Comparison of ENCODE assay signal across 25 mouse cellular contexts in genomic region chr8:119563849-119564251, GRCm38 (mm10). TPM values are rescaled to one million over a fixed set of nuclear protein-coding genes. Genes with fewer than 3 reads are reported as not detected.
DNase-seq lines count a peak whose midpoint lies in the region; ATAC-seq and TF ChIP-seq lines count a peak whose summit lies in the region.
"Had no signal": no experiment of that assay in that cellular context is flagged by ENCODE, and none has a peak within 500 bp of the region (broad histone marks: within the 10 kb centered on the region; RNA-seq: fewer than 3 reads in every experiment).

No protein-coding gene starts in this region.

- no peak for ATAC-seq in midbrain, embryonic 11.5 days (ENCODE audit: low FRiP score)
- ATAC-seq in midbrain, postnatal 0 days (ENCODE audit: low FRiP score), result no peak
- ATAC-seq in stomach, postnatal 0 days (ENCODE audit: low FRiP score, low TSS enrichment), result no peak
- ATAC-seq: forebrain, embryonic 16.5 days; lung, postnatal 0 days had no signal

- H3K36me3 ChIP-seq in midbrain, embryonic 11.5 days (ENCODE audit: control insufficient read depth, insufficient read depth, low read length), result peaks cover 15% of the 10 kb centered on the region
- H3K36me3 ChIP-seq in midbrain, postnatal 0 days (ENCODE audit: insufficient read depth, low read length), result peaks cover 61% of the 10 kb centered on the region
- H3K36me3 ChIP-seq in splenic B cell, adult 2 months (ENCODE audit: control insufficient read depth, insufficient read depth, low read length, poor library complexity, severe bottlenecking), result peaks cover 11% of the 10 kb centered on the region
- H3K36me3 ChIP-seq in stomach, postnatal 0 days (ENCODE audit: control insufficient read depth, insufficient read depth, low read length), result peaks cover 19% of the 10 kb centered on the region

- no peak for TF ChIP-seq EP300 in stomach, postnatal 0 days (optimal IDR thresholded peaks at IDR 0.05)

- H3K27ac ChIP-seq in cerebellum, adult 2 months (ENCODE audit: insufficient read depth, low read length), result no peak overlapping the region
- H3K27ac ChIP-seq in midbrain, embryonic 11.5 days (ENCODE audit: low read depth, low read length), result no peak overlapping the region
- no peak overlapping the region for H3K27ac ChIP-seq in midbrain, postnatal 0 days (ENCODE audit: low read depth, low read length)
- no peak overlapping the region for H3K27ac ChIP-seq in stomach, postnatal 0 days (replicated peaks)
- H3K27ac ChIP-seq: embryonic facial prominence, embryonic 15.5 days; heart, adult 2 months; heart, embryonic 13.5 days; hindbrain, embryonic 12.5 days; midbrain, embryonic 12.5 days; stomach, embryonic 15.5 days had no signal

- H3K4me2 ChIP-seq in midbrain, embryonic 11.5 days, result no peak overlapping the region
- H3K4me2 ChIP-seq in midbrain, postnatal 0 days (ENCODE audit: low read depth, low read length, poor library complexity, severe bottlenecking), result no peak overlapping the region
- H3K4me2 ChIP-seq in stomach, postnatal 0 days (replicated peaks; ENCODE audit: low read depth), result no peak overlapping the region
- H3K4me2 ChIP-seq: embryonic facial prominence, embryonic 15.5 days; heart, embryonic 13.5 days; hindbrain, embryonic 12.5 days; midbrain, embryonic 12.5 days; stomach, embryonic 15.5 days had no signal

- H3K4me1 ChIP-seq in cerebellum, adult 2 months (ENCODE audit: control insufficient read depth, insufficient read depth, low read length), result 0 out of 2 replicates have a peak, but pooled peaks cover 2% of the 10 kb centered on the region
- H3K4me1 ChIP-seq in midbrain, embryonic 11.5 days (ENCODE audit: control insufficient read depth, insufficient read depth, low read length), result peaks cover 4% of the 10 kb centered on the region; the same call in 1 of the 2 replicates
- H3K4me1 ChIP-seq in midbrain, postnatal 0 days (ENCODE audit: insufficient read depth, low read length), result peaks cover 4% of the 10 kb centered on the region; the same call in 1 of the 2 replicates
- no peaks in the 10 kb centered on the region; the same call in 1 of the 2 replicates for H3K4me1 ChIP-seq in stomach, postnatal 0 days (replicated peaks; ENCODE audit: control insufficient read depth, insufficient read depth)
- H3K4me1 ChIP-seq: hindbrain, embryonic 12.5 days had no signal

- no peak for TF ChIP-seq CTCF in cerebellum, adult 2 months (IDR thresholded peaks at IDR 0.05; ENCODE audit: borderline replicate concordance, insufficient read depth, low read depth, low read length)
- no peak for TF ChIP-seq CTCF in midbrain, postnatal 0 days (IDR thresholded peaks at IDR 0.05)
- TF ChIP-seq CTCF in stomach, postnatal 0 days (IDR thresholded peaks at IDR 0.05; ENCODE audit: low read depth), result no peak

- no peak overlapping the region for H3K9ac ChIP-seq in midbrain, embryonic 11.5 days (ENCODE audit: low read length)
- H3K9ac ChIP-seq in midbrain, postnatal 0 days (replicated peaks; ENCODE audit: low read length, poor library complexity, severe bottlenecking), result no peak overlapping the region
- no peak overlapping the region for H3K9ac ChIP-seq in stomach, postnatal 0 days (ENCODE audit: low read length)
- H3K9ac ChIP-seq: embryonic facial prominence, embryonic 15.5 days; heart, embryonic 13.5 days; hindbrain, embryonic 12.5 days; midbrain, embryonic 12.5 days; stomach, embryonic 15.5 days had no signal

- no peaks in the 10 kb centered on the region for H3K27me3 ChIP-seq in cerebellum, adult 2 months (ENCODE audit: control insufficient read depth, insufficient read depth, low read length)
- H3K27me3 ChIP-seq in midbrain, embryonic 11.5 days (ENCODE audit: control insufficient read depth, insufficient read depth, low read length), result no peaks in the 10 kb centered on the region
- H3K27me3 ChIP-seq in midbrain, postnatal 0 days (ENCODE audit: insufficient read depth, low read length), result no peaks in the 10 kb centered on the region
- no peaks in the 10 kb centered on the region for H3K27me3 ChIP-seq in splenic B cell, adult 2 months (ENCODE audit: control insufficient read depth, insufficient read depth, low read length, poor library complexity, severe bottlenecking)
- H3K27me3 ChIP-seq in stomach, postnatal 0 days (ENCODE audit: control insufficient read depth, insufficient read depth, low read length), result no peaks in the 10 kb centered on the region
- H3K27me3 ChIP-seq: embryonic facial prominence, embryonic 15.5 days; heart, embryonic 13.5 days; hindbrain, embryonic 12.5 days; midbrain, embryonic 12.5 days; stomach, embryonic 15.5 days had no signal

- WGBS in cerebellum, adult 2 months, result 85% methylated on average over 14 of the region's 14 CpGs
- WGBS in midbrain, embryonic 11.5 days, result 91% methylated on average over 14 of the region's 14 CpGs
- 94% methylated on average over 14 of the region's 14 CpGs for WGBS in midbrain, postnatal 0 days
- WGBS in stomach, postnatal 0 days, result 89% methylated on average over 14 of the region's 14 CpGs

- H3K9me3 ChIP-seq in midbrain, embryonic 11.5 days (ENCODE audit: control insufficient read depth, low read length), result no peaks in the 10 kb centered on the region
- H3K9me3 ChIP-seq in midbrain, postnatal 0 days (ENCODE audit: low read length), result no peaks in the 10 kb centered on the region
- no peaks in the 10 kb centered on the region for H3K9me3 ChIP-seq in stomach, postnatal 0 days (ENCODE audit: control insufficient read depth, low read length)
- H3K9me3 ChIP-seq: embryonic facial prominence, embryonic 15.5 days; heart, embryonic 13.5 days; hindbrain, embryonic 12.5 days; midbrain, embryonic 12.5 days; stomach, embryonic 15.5 days had no signal

- no peak overlapping the region for H3K4me3 ChIP-seq in cerebellum, adult 2 months (replicated peaks; ENCODE audit: insufficient read depth, low read depth, low read length)
- H3K4me3 ChIP-seq in midbrain, embryonic 11.5 days (ENCODE audit: low read depth, low read length), result no peak overlapping the region
- H3K4me3 ChIP-seq in midbrain, postnatal 0 days (ENCODE audit: low read depth, low read length), result no peak overlapping the region
- no peak overlapping the region for H3K4me3 ChIP-seq in stomach, postnatal 0 days (ENCODE audit: low read depth, low read length)
- H3K4me3 ChIP-seq: embryonic facial prominence, embryonic 15.5 days; heart, adult 2 months; heart, embryonic 13.5 days; hindbrain, embryonic 12.5 days; midbrain, embryonic 12.5 days; stomach, embryonic 15.5 days had no signal

- no peak for TF ChIP-seq POLR2A in cerebellum, adult 2 months (IDR thresholded peaks at IDR 0.05; ENCODE audit: borderline replicate concordance, insufficient read depth, low read length)

- DNase-seq in cerebellum, adult 2 months, result peak; percentile 40 to 52
- DNase-seq in cerebellum, adult 9-10 months, result no peak
- DNase-seq in midbrain, embryonic 11.5 days (ENCODE audit: low spot score, missing footprints), result peak; percentile 56
- no peak for DNase-seq in midbrain, postnatal 0 days (ENCODE audit: low spot score)
- DNase-seq in splenic B cell, adult 2 months (ENCODE audit: low read depth, low spot score), result peak; percentile 70
- peak; percentile 54 to 61 for DNase-seq in thymus, postnatal 36 days
- DNase-seq in yolk sac, embryonic 10.5 days (ENCODE audit: low spot score), result no peak
- DNase-seq in stomach, postnatal 0 days (ENCODE audit: low spot score), result no peak
- DNase-seq: adrenal gland, postnatal 25 days; gastrocnemius, postnatal 25 days; kidney, adult 11 months; layer of hippocampus, adult 9-11 months had no signal

RNA-seq across cellular contexts. Expression of gene Mbtps1, which starts 5.3 kb away (rescaled TPM):
- polyA plus RNA-seq in cerebellum, adult 2 months (2012; rRNA removed), result 81.6 and 89.4 TPM in 2 replicates
- polyA plus RNA-seq in midbrain, embryonic 11.5 days (2014; fragmentation: Nextera tagmentation; extraction: Ambion mirVana), result 83.3 and 84.6 TPM in 2 replicates
- 68.8 and 72.7 TPM in 2 replicates for total RNA-seq in midbrain, postnatal 0 days (2014; rRNA removed)
- 45.5 and 46.0 TPM in 2 replicates for polyA plus RNA-seq in midbrain, postnatal 0 days (2015; fragmentation: Nextera tagmentation; extraction: Ambion mirVana)
- 37.1 and 38.4 TPM in 2 replicates for polyA plus RNA-seq in stomach, postnatal 0 days (2015; fragmentation: Nextera tagmentation; extraction: Ambion mirVana)

RNA-seq across cellular contexts. Expression of gene Hsdl1, which starts 11.1 kb away (rescaled TPM):
- polyA plus RNA-seq in cerebellum, adult 2 months (2012; rRNA removed), result 42.4 and 45.0 TPM in 2 replicates
- polyA plus RNA-seq in midbrain, embryonic 11.5 days (2014; fragmentation: Nextera tagmentation; extraction: Ambion mirVana), result 76.2 and 86.7 TPM in 2 replicates
- total RNA-seq in midbrain, postnatal 0 days (2014; rRNA removed), result 164 and 176 TPM in 2 replicates
- polyA plus RNA-seq in midbrain, postnatal 0 days (2015; fragmentation: Nextera tagmentation; extraction: Ambion mirVana), result 164 and 174 TPM in 2 replicates
- polyA plus RNA-seq in stomach, postnatal 0 days (2015; fragmentation: Nextera tagmentation; extraction: Ambion mirVana), result 21.3 and 21.4 TPM in 2 replicates

RNA-seq across cellular contexts. Expression of gene Dnaaf1, which starts 11.2 kb away (rescaled TPM):
- polyA plus RNA-seq in cerebellum, adult 2 months (2012; rRNA removed), result 0.20 and 0.27 TPM in 2 replicates
- 0.19 TPM in 1 of 2 replicates, not detected in the other for polyA plus RNA-seq in midbrain, embryonic 11.5 days (2014; fragmentation: Nextera tagmentation; extraction: Ambion mirVana)
- total RNA-seq in midbrain, postnatal 0 days (2014; rRNA removed), result 0.47 and 1.1 TPM in 2 replicates
- polyA plus RNA-seq in midbrain, postnatal 0 days (2015; fragmentation: Nextera tagmentation; extraction: Ambion mirVana), result 0.51 and 0.60 TPM in 2 replicates
- polyA plus RNA-seq in stomach, postnatal 0 days (2015; fragmentation: Nextera tagmentation; extraction: Ambion mirVana), result 0.24 and 0.30 TPM in 2 replicates
- total RNA-seq: gastrocnemius, postnatal 25 days; heart, adult 2 months; heart, postnatal 25 days; liver, adult 2 months; monocyte, adult 5-6 weeks had no signal
- polyA plus RNA-seq: liver, adult 2 months had no signal

RNA-seq across cellular contexts. Expression of gene Taf1c, which starts 41.2 kb away (rescaled TPM):
- polyA plus RNA-seq in cerebellum, adult 2 months (2012; rRNA removed), result 14.2 and 14.6 TPM in 2 replicates
- 11.1 and 13.4 TPM in 2 replicates for polyA plus RNA-seq in midbrain, embryonic 11.5 days (2014; fragmentation: Nextera tagmentation; extraction: Ambion mirVana)
- 20.1 and 22.5 TPM in 2 replicates for total RNA-seq in midbrain, postnatal 0 days (2014; rRNA removed)
- polyA plus RNA-seq in midbrain, postnatal 0 days (2015; fragmentation: Nextera tagmentation; extraction: Ambion mirVana), result 9.6 and 10.2 TPM in 2 replicates
- polyA plus RNA-seq in stomach, postnatal 0 days (2015; fragmentation: Nextera tagmentation; extraction: Ambion mirVana), result 5.9 and 6.2 TPM in 2 replicates

RNA-seq across cellular contexts. Expression of gene Adad2, which starts 48.7 kb away (rescaled TPM):
- polyA plus RNA-seq in cerebellum, adult 2 months (2012; rRNA removed), result 0.11 TPM in 2 replicates
- 0.11 and 0.27 TPM in 2 replicates for polyA plus RNA-seq in midbrain, embryonic 11.5 days (2014; fragmentation: Nextera tagmentation; extraction: Ambion mirVana)
- 0.33 and 1.0 TPM in 2 replicates for total RNA-seq in midbrain, postnatal 0 days (2014; rRNA removed)
- polyA plus RNA-seq in midbrain, postnatal 0 days (2015; fragmentation: Nextera tagmentation; extraction: Ambion mirVana), result 0.22 and 0.23 TPM in 2 replicates
- not detected in 2 replicates for polyA plus RNA-seq in stomach, postnatal 0 days (2015; fragmentation: Nextera tagmentation; extraction: Ambion mirVana)
- total RNA-seq: adrenal gland, postnatal 25 days; heart, adult 2 months; heart, postnatal 25 days; liver, adult 2 months; megakaryocyte progenitor cell, adult 5-6 weeks; monocyte, adult 5-6 weeks had no signal
- polyA plus RNA-seq: forebrain, embryonic 16.5 days; heart, adult 2 months; heart, embryonic 13.5 days; liver, adult 2 months; liver, embryonic 16.5 days; lung, postnatal 0 days; stomach, embryonic 15.5 days had no signal

Comparison
In these comparisons a context has a peak if more than half of its experiments do, and no peak if none do; other contexts are left out.
1. DNase-seq: peak in cerebellum, adult 2 months (2 of 2), midbrain, embryonic 11.5 days (single experiment), splenic B cell, adult 2 months (single experiment) and thymus, postnatal 36 days (2 of 2); none in cerebellum, adult 9-10 months (single experiment), midbrain, postnatal 0 days (single experiment), yolk sac, embryonic 10.5 days (single experiment) and stomach, postnatal 0 days (single experiment).